Comparison of ENCODE assay signal across 8 mouse cellular contexts in the genomic region with DNA sequence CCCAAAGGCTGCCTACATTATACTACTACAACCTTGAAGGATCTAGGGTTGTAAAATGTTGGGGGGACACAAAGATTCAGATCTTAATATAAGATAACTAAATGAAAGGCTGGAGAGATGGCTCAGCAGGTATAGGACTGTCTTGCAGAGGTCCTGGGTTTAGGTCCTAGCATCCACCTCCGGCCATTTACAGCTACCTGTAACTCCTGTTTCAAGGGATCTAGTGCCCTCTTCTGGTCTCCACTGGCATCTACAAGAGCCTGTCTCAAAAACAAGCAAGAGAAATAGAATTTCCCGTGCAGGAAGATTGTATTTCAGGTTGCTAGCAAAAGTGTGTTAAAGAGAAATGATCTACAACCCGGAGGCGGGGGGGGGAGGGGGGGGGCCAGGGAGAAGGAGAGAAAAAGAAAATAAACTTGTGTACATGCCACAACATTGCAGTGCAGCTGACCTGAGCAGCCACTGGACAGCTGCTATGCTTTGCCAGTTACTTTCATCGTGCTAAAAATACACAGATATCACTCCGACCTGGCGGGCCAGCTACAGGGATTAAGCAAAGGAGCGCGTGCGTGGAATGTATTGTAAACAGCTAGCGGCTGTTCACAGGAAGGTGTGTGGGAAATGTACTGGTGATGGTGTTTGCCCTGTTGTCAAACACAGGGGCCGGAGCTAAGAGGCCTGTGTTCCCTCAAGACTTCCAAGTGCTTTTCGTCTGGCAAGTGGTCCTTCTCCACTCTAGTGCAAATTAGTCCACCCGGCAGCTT. TPM values are rescaled to one million over a fixed set of nuclear protein-coding genes. Genes with fewer than 3 reads are reported as not detected.
DNase-seq lines count a peak whose midpoint lies in the region; ATAC-seq and TF ChIP-seq lines count a peak whose summit lies in the region.

No protein-coding gene starts in this region.

- peaks cover 5% of the 10 kb centered on the region for H3K4me1 ChIP-seq in testis, adult 2 months (ENCODE audit: control insufficient read depth, insufficient read depth, low read length)

- peak overlapping the region; percentile 48; the same call in 1 of the 2 replicates for H3K27ac ChIP-seq in testis, adult 2 months (ENCODE audit: control insufficient read depth, insufficient read depth, low read depth, low read length)

- H3K36me3 ChIP-seq in testis, adult 2 months (ENCODE audit: control insufficient read depth, insufficient read depth, low read length) = no peaks in the 10 kb centered on the region

- TF ChIP-seq POLR2A in testis, adult 2 months (IDR thresholded peaks at IDR 0.05; ENCODE audit: control insufficient read depth, low read depth, low read length) = no peak
- TF ChIP-seq POLR2A in brain, embryonic 14.5 days (IDR thresholded peaks at IDR 0.05; ENCODE audit: borderline replicate concordance, extremely low read depth, insufficient read depth, insufficient read length, poor library complexity, severe bottlenecking) = no peak

- H3K27me3 ChIP-seq in testis, adult 2 months (ENCODE audit: control insufficient read depth, insufficient read depth, low read length) = no peaks in the 10 kb centered on the region

- TF ChIP-seq CTCF in testis, adult 2 months (IDR thresholded peaks at IDR 0.05; ENCODE audit: control insufficient read depth, insufficient read depth, insufficient replicate concordance, low read depth, low read length) = no peak
- peak; percentile 45; the same call in 1 of the 2 replicates for TF ChIP-seq CTCF in brain, embryonic 14.5 days (IDR thresholded peaks at IDR 0.05; ENCODE audit: borderline replicate concordance, extremely low read depth, insufficient read depth, insufficient read length)

- ATAC-seq in granulocyte monocyte progenitor cell, adult 5-6 weeks (replicated peaks; ENCODE audit: poor library complexity, severe bottlenecking) = no peak

- H3K4me3 ChIP-seq in testis, adult 2 months (ENCODE audit: control insufficient read depth, low read depth, low read length) = no peak overlapping the region

- no peak for DNase-seq in testis, postnatal 14 days (ENCODE audit: low spot score)
- peak; percentile 60 for DNase-seq in brain, embryonic 14.5 days (ENCODE audit: low read depth)
- DNase-seq in heart, adult 18-20 months = peak; percentile 72 to 74
- DNase-seq in kidney, postnatal 25 days = peak; percentile 74 to 75
- DNase-seq in mesoderm, embryonic 11.5 days (ENCODE audit: low read depth, low spot score) = peak; percentile 44
- no peak for DNase-seq in adrenal gland, postnatal 25 days

RNA-seq across cellular contexts. Expression of a gene that starts 8.3 kb away (rescaled TPM):
- 0.94 and 1.2 TPM in 2 replicates for polyA plus RNA-seq in testis, adult 2 months (2012; rRNA removed)
- 13.9 and 16.0 TPM in 2 replicates for polyA plus RNA-seq in brain, embryonic 14.5 days (2012; rRNA removed)
- total RNA-seq in heart, adult 18-20 months (2021) = 10 to 100 TPM; 10.1 to 10.3 TPM
- 1.8 and 3.1 TPM in 2 replicates for total RNA-seq in granulocyte monocyte progenitor cell, adult 5-6 weeks (2014; fragmentation: Nextera tagmentation)
- total RNA-seq in granulocyte monocyte progenitor cell, adult 5-6 weeks (2017) = 1.6 and 2.3 TPM in 2 replicates
- total RNA-seq in adrenal gland, postnatal 25 days (2021) = 15.0 and 20.3 TPM in 2 replicates

RNA-seq across cellular contexts. Expression of a gene that starts 13.1 kb away (rescaled TPM):
- polyA plus RNA-seq in testis, adult 2 months (2012; rRNA removed) = 272 and 285 TPM in 2 replicates
- 0.16 and 0.59 TPM in 2 replicates for polyA plus RNA-seq in brain, embryonic 14.5 days (2012; rRNA removed)
- not detected for total RNA-seq in heart, adult 18-20 months (2021)
- 0.58 TPM in 1 of 2 replicates, not detected in the other for total RNA-seq in granulocyte monocyte progenitor cell, adult 5-6 weeks (2014; fragmentation: Nextera tagmentation)
- total RNA-seq in granulocyte monocyte progenitor cell, adult 5-6 weeks (2017) = not detected in 2 replicates
- not detected in 2 replicates for total RNA-seq in adrenal gland, postnatal 25 days (2021)

RNA-seq across cellular contexts. Expression of a gene that starts 45.1 kb away (rescaled TPM):
- polyA plus RNA-seq in testis, adult 2 months (2012; rRNA removed) = 68.0 and 71.3 TPM in 2 replicates
- 21.2 and 23.6 TPM in 2 replicates for polyA plus RNA-seq in brain, embryonic 14.5 days (2012; rRNA removed)
- total RNA-seq in heart, adult 18-20 months (2021) = 10 to 100 TPM; 12.2 to 12.5 TPM
- 40.9 and 43.8 TPM in 2 replicates for total RNA-seq in granulocyte monocyte progenitor cell, adult 5-6 weeks (2014; fragmentation: Nextera tagmentation)
- total RNA-seq in granulocyte monocyte progenitor cell, adult 5-6 weeks (2017) = 15.6 and 22.4 TPM in 2 replicates
- total RNA-seq in adrenal gland, postnatal 25 days (2021) = 11.7 and 13.4 TPM in 2 replicates

Comparison
In these comparisons a context has a peak if more than half of its experiments do, and no peak if none do; other contexts are left out.
1. DNase-seq: peak in brain, embryonic 14.5 days (single experiment), heart, adult 18-20 months (2 of 2), kidney, postnatal 25 days (2 of 2) and mesoderm, embryonic 11.5 days (single experiment); none in testis, postnatal 14 days (single experiment) and adrenal gland, postnatal 25 days (single experiment).